Mouse (Mus musculus) bone marrow macrophage, adult 2 months (primary cell): ENCODE measurements around the gene Nkd1.

Experiments used
- CTCF ChIP-seq: IDR thresholded peaks from 2 replicates; pipeline ENCODE4 v1.5.1; 2012; ENCODE audit warnings: low read depth, mild to moderate bottlenecking, low read length, moderate library complexity
- POLR2A ChIP-seq: IDR thresholded peaks from 2 replicates; pipeline ENCODE4 v1.6.1; 2012; ENCODE audit warnings: mild to moderate bottlenecking, low read depth, low read length, borderline replicate concordance

GRCm38 (mm10) chr8:88620931-88621330, 99.8 kb downstream of the Nkd1 start:
- no peak for TF ChIP-seq CTCF
- TF ChIP-seq POLR2A, result no peak
